Mouse (Mus musculus) kidney, embryonic 16.5 days (tissue): Measurements from ENCODE around the gene Cxcr5. TPM values are rescaled to one million over a fixed set of nuclear protein-coding genes. Genes with fewer than 3 reads are reported as not detected.
A peak's percentile ranks its signal among the peaks of the same experiment; 100 is the strongest.

Experiments used
- ATAC-seq: fragments of 200-750 bp; cut with Nextera tagmentation; 2 replicates; pipeline ENCODE4 v1.8.0; 2017; ENCODE audit warnings: moderate TSS enrichment; ENCODE audit not compliant: low FRiP score, low TSS enrichment
- H3K27ac ChIP-seq: fragments of 300-500 bp; sonication (generic); 2 replicates; pipeline ENCODE4 v1.5.1; 2014; ENCODE audit warnings: low read length
- H3K27me3 ChIP-seq: fragments of 300-500 bp; sonication (generic); 2 replicates; pipeline ENCODE4 v1.6.1; 2014; ENCODE audit warnings: low read length, control low read depth, mixed read lengths; ENCODE audit not compliant: insufficient read depth
- H3K36me3 ChIP-seq: fragments of 300-500 bp; sonication (generic); 2 replicates; pipeline ENCODE4 v1.6.1; 2014; ENCODE audit warnings: low read length, control low read depth, mixed read lengths; ENCODE audit not compliant: insufficient read depth
- H3K4me1 ChIP-seq: fragments of 300-500 bp; sonication (generic); 2 replicates; pipeline ENCODE4 v1.6.1; 2014; ENCODE audit warnings: low read length, control low read depth, mixed read lengths; ENCODE audit not compliant: insufficient read depth
- H3K4me2 ChIP-seq: fragments of 300-500 bp; sonication (generic); replicated peaks from 2 replicates; pipeline ENCODE4 v1.6.1; 2014; ENCODE audit warnings: low read depth, low read length
- H3K4me3 ChIP-seq: fragments of 300-500 bp; sonication (generic); 2 replicates; pipeline ENCODE4 v1.5.1; 2014; ENCODE audit warnings: mild to moderate bottlenecking, low read length
- H3K9ac ChIP-seq: fragments of 300-500 bp; sonication (generic); replicated peaks from 2 replicates; pipeline ENCODE4 v1.6.1; 2014; ENCODE audit warnings: low read length
- H3K9me3 ChIP-seq: fragments of 300-500 bp; sonication (generic); 2 replicates; pipeline ENCODE4 v1.6.1; 2016; ENCODE audit warnings: low read length, control low read depth
- WGBS: fragments of 180-500 bp; shearing (Covaris S2); extraction: QIAGEN DNeasy Blood & Tissue Kit; methylation state at CpG from one replicate; pipeline ENCODE4 v1.1.7; 2014; 5-methylcytosine and 5-hydroxymethylcytosine counted together
- polyA plus RNA-seq: library from polyadenylated mRNA; unstranded; fragments of >200 nt; fragmentation: Nextera tagmentation; extraction: Ambion mirVana; gene quantifications from 2 replicates; pipeline ENCODE4 v1.2.1, GENCODE M21; 2015

The Cxcr5 gene
- polyA plus RNA-seq, 1 experiment from 2014 or later, result 0.11 TPM

DNA sequence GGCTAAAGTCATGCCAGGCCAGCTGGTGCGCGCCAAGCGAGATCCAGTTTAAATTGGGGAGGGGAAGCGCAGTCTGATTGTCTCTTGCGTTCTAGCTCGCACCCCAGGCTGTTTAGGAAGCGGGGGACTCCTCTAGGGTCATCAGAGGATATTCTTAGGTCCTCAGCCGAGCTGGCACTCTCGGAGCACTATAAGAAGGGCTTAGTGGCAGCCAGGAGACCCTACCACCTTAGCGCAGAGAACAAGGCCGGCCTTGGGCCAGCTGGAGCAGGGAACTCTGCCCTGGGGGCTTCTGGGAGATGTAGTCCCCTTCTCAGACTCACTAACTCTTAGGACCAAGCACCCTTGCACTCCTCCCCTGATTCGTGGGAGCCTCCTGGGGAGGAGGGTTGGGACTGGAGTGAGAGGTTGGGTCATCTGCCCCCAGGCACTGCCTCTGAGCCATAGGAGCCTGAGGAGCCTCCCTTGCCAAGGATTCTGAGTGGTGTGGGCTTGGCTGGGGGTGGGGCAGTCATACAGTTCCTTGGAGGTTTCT, 78.1 kb downstream of the Cxcr5 start:
- Histone ChIP-seq H3K4me1 (peaks cover 65% of the 10 kb centered on the region), H3K9me3 (no peaks in the 10 kb centered on the region), H3K36me3 (no peaks in the 10 kb centered on the region), H3K4me3 (peak overlapping the region; percentile 92), H3K27me3 (no peaks in the 10 kb centered on the region), H3K9ac (peak overlapping the region; percentile 97), H3K27ac (peak overlapping the region; percentile 94), H3K4me2 (peak overlapping the region; percentile 82)
- peak; percentile 35 for ATAC-seq
- under 1% methylated on average over 12 of the region's 12 CpGs for WGBS

DNA sequence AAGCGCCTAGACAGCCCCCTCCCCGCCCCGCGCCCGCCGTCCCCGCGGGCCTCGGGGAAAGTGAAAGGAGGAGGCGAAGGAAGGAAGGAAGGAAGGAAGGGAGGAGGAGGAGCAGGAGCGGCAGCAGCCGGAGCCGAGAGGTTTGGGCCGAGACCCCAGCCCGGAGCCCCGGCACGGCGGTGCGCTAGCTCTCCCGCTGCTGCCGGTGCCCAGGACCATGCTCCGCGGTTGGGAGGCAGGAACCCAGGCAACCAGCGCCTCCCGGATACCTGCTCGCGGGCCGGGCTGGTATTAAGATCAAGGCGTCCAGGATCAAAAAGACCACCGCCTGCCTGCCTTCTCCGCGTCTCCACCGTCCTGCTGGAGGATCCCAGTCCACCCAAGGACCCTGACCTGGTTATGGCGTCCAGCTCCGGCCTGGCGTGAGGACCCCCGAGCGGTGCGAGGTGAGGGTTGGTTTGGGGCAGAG, 78.6 kb downstream of the Cxcr5 start:
- Histone ChIP-seq H3K4me2 (peak overlapping the region; percentile 82), H3K9me3 (no peaks in the 10 kb centered on the region), H3K4me1 (peaks cover 62% of the 10 kb centered on the region), H3K36me3 (no peaks in the 10 kb centered on the region), H3K4me3 (peak overlapping the region; percentile 92), H3K27ac (peak overlapping the region; percentile 94), H3K9ac (peak overlapping the region; percentile 97), H3K27me3 (no peaks in the 10 kb centered on the region)
- 1% methylated on average over 35 of the region's 39 CpGs for WGBS
- ATAC-seq, result no peak

DNA sequence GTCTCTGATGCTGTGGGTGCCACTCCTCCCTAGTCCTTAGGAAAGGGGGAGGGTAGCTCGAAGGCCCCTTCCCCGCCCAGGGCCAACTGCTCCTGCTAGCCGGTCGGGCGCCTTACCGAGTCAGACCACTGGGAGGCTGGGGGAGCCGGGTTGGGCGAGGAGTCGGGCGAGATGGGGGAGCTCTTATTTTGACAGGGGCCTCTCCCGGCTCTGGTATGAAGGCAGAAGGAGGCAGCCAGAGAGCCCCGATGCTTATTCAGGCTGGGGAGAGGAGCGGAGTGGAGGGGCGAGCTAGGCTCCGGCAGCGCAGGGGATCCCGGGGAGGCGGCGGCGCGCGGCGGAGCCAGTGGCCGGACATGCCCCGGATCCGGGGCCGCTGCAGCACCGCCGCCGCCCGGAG, 79.1 kb downstream of the Cxcr5 start, which contains the start of gene Bcl9l:
Bcl9l (plus strand) TSS at position 274 of the 400 bp plus-strand sequence.
- 0% methylated on average over 30 of the region's 31 CpGs for WGBS
- Histone ChIP-seq H3K4me1 (peaks cover 61% of the 10 kb centered on the region), H3K27me3 (no peaks in the 10 kb centered on the region)

DNA sequence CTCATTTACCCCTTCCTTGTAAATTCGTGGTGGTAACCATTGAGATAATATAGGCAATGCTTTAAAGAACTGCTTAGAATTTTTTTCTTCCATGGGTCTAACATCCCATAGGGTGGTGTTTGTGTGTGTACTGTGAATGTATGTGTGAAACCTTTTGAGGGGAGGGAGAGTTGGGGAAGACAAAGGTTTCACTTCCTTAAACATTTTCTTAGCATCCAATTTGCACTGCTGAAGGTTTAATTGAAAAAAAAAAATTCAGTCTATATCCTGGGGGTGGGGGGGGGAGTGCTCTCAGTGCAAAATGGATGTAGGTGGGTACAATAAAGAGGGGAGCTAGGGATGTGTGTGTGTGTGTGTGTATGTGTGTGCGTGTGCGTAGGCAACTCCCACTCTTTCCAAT, 79.6 kb downstream of the Cxcr5 start:
- peak overlapping the region; percentile 94 for H3K27ac ChIP-seq
- H3K9me3 ChIP-seq, result no peaks in the 10 kb centered on the region
- peak overlapping the region; percentile 97 for H3K9ac ChIP-seq
- H3K36me3 ChIP-seq, result no peaks in the 10 kb centered on the region
- H3K27me3 ChIP-seq, result no peaks in the 10 kb centered on the region
- H3K4me3 ChIP-seq, result peak overlapping the region; percentile 92
- H3K4me2 ChIP-seq, result peak overlapping the region; percentile 82
- peaks cover 60% of the 10 kb centered on the region for H3K4me1 ChIP-seq
- WGBS, result 7% methylated on average over 3 of the region's 3 CpGs
- ATAC-seq, result no peak

More for the DNA sequence above, 79.1 kb downstream of the Cxcr5 start, which contains the start of gene Bcl9l:
- peak within 1 kb of the TSS; percentile 97 for H3K9ac ChIP-seq
- ATAC-seq, result peak; percentile 52
- peak within 1 kb of the TSS; percentile 94 for H3K27ac ChIP-seq
- H3K4me3 ChIP-seq, result peak within 1 kb of the TSS; percentile 92
- no peaks in the 10 kb centered on the region for H3K36me3 ChIP-seq
- H3K9me3 ChIP-seq, result no peaks in the 10 kb centered on the region
- peak within 1 kb of the TSS; percentile 82 for H3K4me2 ChIP-seq

DNA sequence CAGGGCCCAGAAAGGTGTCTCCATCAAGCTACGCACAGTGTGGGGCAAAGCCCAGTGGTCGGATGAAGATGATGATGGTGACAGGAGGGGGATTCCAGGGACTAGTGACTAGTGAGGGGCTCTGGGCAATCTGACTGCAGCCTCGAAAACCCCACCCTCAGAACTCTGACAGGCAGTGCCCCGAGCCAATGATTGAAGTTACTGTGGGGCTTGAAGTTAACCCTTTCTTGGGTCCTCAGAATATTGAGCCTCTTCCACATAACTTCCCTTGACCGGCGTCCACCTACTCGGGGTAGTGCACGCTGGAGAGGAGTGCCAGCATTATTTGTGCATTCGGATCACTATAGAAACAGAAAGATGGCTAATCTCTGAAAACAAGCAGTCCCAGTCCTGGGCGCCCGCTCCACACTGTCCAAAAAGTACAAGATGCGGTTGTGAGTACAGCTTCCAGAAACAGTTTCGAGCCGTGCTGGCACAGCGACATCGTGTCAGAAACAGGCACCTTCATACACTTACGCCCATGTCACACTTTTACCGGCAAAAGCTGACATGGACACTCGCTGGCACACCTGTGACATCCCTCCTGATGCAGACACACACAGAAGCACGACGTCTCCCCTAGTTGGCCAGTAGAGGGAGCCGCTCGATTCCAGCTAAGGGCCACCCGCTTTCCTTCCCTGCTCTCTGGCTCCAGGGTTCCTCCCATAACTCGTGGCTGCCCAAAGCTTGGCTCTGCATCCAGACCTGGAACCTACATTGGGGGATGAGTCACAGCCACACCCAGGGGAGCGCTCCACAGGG, 81.8 kb downstream of the Cxcr5 start:
- H3K4me3 ChIP-seq, result peak overlapping the region; percentile 86
- H3K27ac ChIP-seq, result peak overlapping the region; percentile 99
- under 1% methylated on average over 26 of the region's 26 CpGs for WGBS
- H3K4me1 ChIP-seq, result peaks cover 37% of the 10 kb centered on the region
- H3K9me3 ChIP-seq, result no peaks in the 10 kb centered on the region
- H3K9ac ChIP-seq, result peak overlapping the region; percentile 91
- H3K4me2 ChIP-seq, result peak overlapping the region; percentile 98
- ATAC-seq, result peak; percentile 58
- H3K36me3 ChIP-seq, result no peaks in the 10 kb centered on the region
- no peaks in the 10 kb centered on the region for H3K27me3 ChIP-seq

DNA sequence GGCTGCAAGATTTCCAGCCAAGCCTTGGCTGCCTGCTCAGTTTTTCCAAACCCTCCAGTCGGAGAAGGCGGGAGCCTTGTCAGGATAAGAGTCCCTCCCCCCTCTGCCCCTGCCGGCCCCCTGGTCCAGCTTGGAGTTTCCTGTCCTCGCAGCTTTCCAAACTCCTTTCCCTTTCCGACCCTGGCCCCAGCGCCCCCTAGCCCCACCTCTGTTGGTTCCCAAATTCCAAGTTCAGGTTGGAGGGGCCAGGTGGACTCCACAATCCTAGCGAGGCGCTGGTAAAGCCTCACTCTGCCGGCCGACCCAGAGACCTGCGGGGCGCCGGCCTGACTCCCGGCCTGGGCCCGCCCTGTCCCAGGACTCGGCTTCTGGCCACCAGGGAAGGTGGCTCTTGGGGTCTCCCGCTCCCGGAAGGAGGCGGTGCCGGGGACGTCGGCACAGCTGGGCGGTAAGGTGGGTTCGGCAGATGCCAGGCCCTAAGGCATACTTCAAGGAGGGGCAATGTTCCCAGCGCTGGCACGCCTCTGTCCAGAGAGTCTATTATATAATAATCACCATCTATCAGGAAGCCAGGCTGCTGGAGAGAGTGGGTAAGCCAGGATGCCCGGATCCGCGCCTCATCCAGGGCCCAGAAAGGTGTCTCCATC, 82.6 kb downstream of the Cxcr5 start:
- peak; percentile 50 for ATAC-seq
- H3K4me2 ChIP-seq, result peak overlapping the region; percentile 98
- H3K9me3 ChIP-seq, result no peaks in the 10 kb centered on the region
- peak overlapping the region; percentile 91 for H3K9ac ChIP-seq
- H3K4me3 ChIP-seq, result peak overlapping the region; percentile 86
- peaks cover 30% of the 10 kb centered on the region for H3K4me1 ChIP-seq
- peak overlapping the region; percentile 99 for H3K27ac ChIP-seq
- H3K27me3 ChIP-seq, result no peaks in the 10 kb centered on the region
- under 1% methylated on average over 29 of the region's 29 CpGs for WGBS
- H3K36me3 ChIP-seq, result no peaks in the 10 kb centered on the region

DNA sequence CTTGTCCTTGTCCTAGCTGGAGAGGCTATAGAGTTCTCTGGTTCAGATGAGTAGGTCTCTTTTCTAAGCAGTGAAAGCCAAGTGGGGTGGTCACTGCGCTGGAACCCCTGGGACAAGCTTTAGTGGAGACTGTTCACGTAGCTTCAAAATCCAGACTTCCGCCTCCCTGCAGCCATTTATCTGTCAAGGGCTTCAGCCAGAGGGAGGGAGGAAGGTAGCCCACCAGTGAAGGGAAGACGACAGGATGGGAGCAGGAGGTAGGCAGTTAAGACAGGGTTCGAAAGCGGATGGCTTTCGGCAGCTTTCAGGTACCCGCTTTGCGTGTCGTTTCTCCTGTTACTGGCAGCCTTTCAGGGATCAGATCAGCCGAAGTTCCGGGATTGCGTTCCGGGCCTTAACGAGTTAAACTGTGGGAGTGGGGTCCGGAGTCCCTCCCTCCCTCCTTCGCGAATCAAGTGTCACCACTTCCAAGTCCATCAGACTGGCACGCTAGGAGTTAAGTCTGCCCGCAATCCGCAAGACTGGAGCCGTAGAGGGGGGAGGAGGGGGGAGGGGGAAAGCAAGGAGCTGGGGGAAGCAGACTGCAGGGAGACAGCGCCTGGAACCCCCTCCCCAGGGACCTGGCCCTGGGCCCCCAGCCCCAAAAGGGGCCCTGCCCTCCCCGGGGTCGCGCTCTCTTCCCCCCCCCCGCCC, 83.3 kb downstream of the Cxcr5 start:
- WGBS, result 0% methylated on average over 19 of the region's 27 CpGs
- ATAC-seq, result peak; percentile 56

DNA sequence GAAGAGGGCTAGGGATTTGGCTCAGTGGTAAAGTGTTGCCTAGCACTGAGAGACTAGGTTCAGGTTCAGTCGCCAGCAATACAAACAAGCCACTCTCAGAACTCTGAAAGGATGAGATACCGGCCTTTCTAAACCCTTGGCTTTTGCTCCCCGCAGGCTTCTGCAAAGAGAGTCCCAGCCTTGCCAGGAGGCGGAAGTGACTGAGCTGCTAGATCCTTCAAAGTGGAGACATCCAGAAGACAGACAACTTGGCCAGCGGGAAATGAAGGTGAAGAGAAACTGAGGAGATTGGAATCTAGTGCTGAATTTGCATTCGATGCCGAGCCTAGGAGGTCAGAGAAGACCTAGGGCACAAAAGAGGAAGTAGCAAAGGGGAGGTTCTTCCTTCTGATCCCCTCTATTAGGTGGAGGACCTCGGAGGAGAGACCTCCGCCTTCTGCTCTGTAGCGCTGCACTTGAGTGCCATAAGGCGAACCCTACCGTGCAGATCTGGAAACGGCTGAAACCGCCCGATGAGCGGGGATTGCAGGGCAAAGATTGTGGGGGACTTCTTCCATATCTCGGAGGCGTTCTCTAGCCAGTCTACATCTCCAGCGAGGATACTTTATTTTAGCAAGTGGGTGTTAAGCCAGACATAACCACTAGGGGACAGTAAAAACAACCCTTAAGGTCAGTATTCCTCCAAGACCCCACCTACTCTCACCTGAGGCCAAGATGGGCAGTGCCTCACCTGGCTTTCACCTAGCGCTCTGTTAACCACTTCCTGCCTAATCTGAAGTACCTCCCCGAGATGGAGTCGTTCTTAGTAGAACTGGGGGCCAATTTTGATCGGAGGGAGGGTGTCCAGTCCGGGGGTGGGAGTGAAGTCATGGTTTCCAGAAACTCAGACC, 84.1 kb downstream of the Cxcr5 start:
- Histone ChIP-seq H3K9me3 (no peaks in the 10 kb centered on the region), H3K9ac (peak overlapping the region; percentile 91), H3K36me3 (no peaks in the 10 kb centered on the region), H3K4me2 (peak overlapping the region; percentile 98), H3K4me1 (peaks cover 26% of the 10 kb centered on the region), H3K4me3 (peak overlapping the region; percentile 86), H3K27ac (peak overlapping the region; percentile 99), H3K27me3 (no peaks in the 10 kb centered on the region)
- no peak for ATAC-seq
- WGBS, result 6% methylated on average over 24 of the region's 24 CpGs

More for the DNA sequence above, 83.3 kb downstream of the Cxcr5 start:
- Histone ChIP-seq H3K4me3 (peak overlapping the region; percentile 86), H3K27ac (peak overlapping the region; percentile 99), H3K27me3 (no peaks in the 10 kb centered on the region), H3K9ac (peak overlapping the region; percentile 91), H3K9me3 (no peaks in the 10 kb centered on the region), H3K36me3 (no peaks in the 10 kb centered on the region), H3K4me1 (peaks cover 26% of the 10 kb centered on the region), H3K4me2 (peak overlapping the region; percentile 98)

DNA sequence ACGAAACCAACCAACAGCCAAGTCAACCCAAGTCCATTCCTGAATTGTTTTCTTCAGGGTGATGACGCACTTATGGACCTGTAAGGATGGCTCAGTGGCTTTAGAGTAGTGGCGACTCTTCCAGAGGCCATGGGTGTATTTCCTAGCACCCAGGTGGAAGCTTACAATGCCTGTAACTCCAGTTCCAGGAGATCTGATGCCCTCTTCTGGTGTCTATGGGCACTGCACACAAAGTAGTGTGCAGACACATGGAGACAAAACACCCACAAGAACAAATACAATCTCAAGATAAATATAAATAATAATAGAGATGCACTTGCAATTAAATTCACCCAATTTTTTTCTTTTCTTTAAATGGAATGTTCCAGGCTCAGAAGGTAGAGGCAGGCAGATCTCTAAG, 85.7 kb downstream of the Cxcr5 start:
- H3K27me3 ChIP-seq, result no peaks in the 10 kb centered on the region
- H3K9me3 ChIP-seq, result no peaks in the 10 kb centered on the region
- H3K36me3 ChIP-seq, result no peaks in the 10 kb centered on the region
- no peak overlapping the region for H3K4me3 ChIP-seq
- H3K4me1 ChIP-seq, result peaks cover 19% of the 10 kb centered on the region
- no peak overlapping the region for H3K4me2 ChIP-seq
- WGBS, result 94% methylated on average over 3 of the region's 3 CpGs
- H3K27ac ChIP-seq, result no peak overlapping the region
- no peak for ATAC-seq
- H3K9ac ChIP-seq, result no peak overlapping the region
